Mouse (Mus musculus) megakaryocyte, embryonic 14.5 days (primary cell): ENCODE data around the gene Pou2f1. TPM values are rescaled to one million over a fixed set of nuclear protein-coding genes. Genes with fewer than 3 reads are reported as not detected.

Experiments used
- H3K27me3 ChIP-seq: replicated peaks from 2 replicates; pipeline ENCODE3; 2012; ENCODE audit warnings: inconsistent platforms
- H3K36me3 ChIP-seq: replicated peaks from 2 replicates; pipeline ENCODE3; 2012; ENCODE audit warnings: low read length, inconsistent platforms, mixed read lengths
- H3K4me1 ChIP-seq: 2 replicates; pipeline ENCODE4 v1.6.1; 2012; ENCODE audit warnings: inconsistent platforms
- H3K4me3 ChIP-seq: replicated peaks from 2 replicates; pipeline ENCODE3; 2012; ENCODE audit warnings: moderate library complexity, mild to moderate bottlenecking, inconsistent platforms
- H3K9me3 ChIP-seq: 2 replicates; pipeline ENCODE4 v1.6.1; 2012; ENCODE audit warnings: inconsistent platforms
- FLI1 ChIP-seq: IDR thresholded peaks from 2 replicates; pipeline ENCODE4 v1.6.1; 2012; ENCODE audit warnings: low read length, inconsistent platforms, mixed read lengths
- GATA1 ChIP-seq: IDR thresholded peaks from 3 replicates; pipeline ENCODE4 v1.6.1; 2012; ENCODE audit warnings: mixed read lengths, low read length, inconsistent platforms, borderline replicate concordance
- polyA plus RNA-seq: library from polyadenylated mRNA; stranded (reverse); fragments of >175 nt; gene quantifications from 2 replicates; pipeline ENCODE4 v1.2.3, GENCODE M21; 2012; ENCODE audit warnings: low replicate concordance; ENCODE audit not compliant: insufficient read depth

Gene Pou2f1
- polyA plus RNA-seq, 1 experiment, result 3.8 TPM

- Histone ChIP-seq H3K4me1 (peaks cover 53% of the 10 kb centered on the region), H3K9me3 (no peaks in the 10 kb centered on the region), H3K27me3 (no peaks in the 10 kb centered on the region), H3K36me3 (peaks cover 2% of the 10 kb centered on the region), H3K4me3 (no peak overlapping the region)
- no peak for TF ChIP-seq GATA1
- TF ChIP-seq FLI1, result no peak
Measured at GRCm38 (mm10) chr1:165993270-165994156, 9.0 kb downstream of the Pou2f1 start.

- TF ChIP-seq FLI1 (no peak), GATA1 (no peak)
- no peak overlapping the region for H3K4me3 ChIP-seq
- peaks cover 37% of the 10 kb centered on the region for H3K4me1 ChIP-seq
- peaks cover 4% of the 10 kb centered on the region for H3K36me3 ChIP-seq
- H3K9me3 ChIP-seq, result no peaks in the 10 kb centered on the region
- no peaks in the 10 kb centered on the region for H3K27me3 ChIP-seq
Measured at GRCm38 (mm10) chr1:165988536-165988935, 13.9 kb downstream of the Pou2f1 start.

- Histone ChIP-seq H3K9me3 (no peaks in the 10 kb centered on the region), H3K4me1 (peaks cover 32% of the 10 kb centered on the region)
- TF ChIP-seq GATA1 (no peak), FLI1 (no peak)
Measured at GRCm38 (mm10) chr1:165988072-165988471, 14.4 kb downstream of the Pou2f1 start.

GRCm38 (mm10) chr1:165985743-165986360 lies 16.6 kb downstream of the Pou2f1 start:
- Histone ChIP-seq H3K9me3 (peaks cover 4% of the 10 kb centered on the region; the same call in 1 of the 2 replicates), H3K4me3 (no peak overlapping the region), H3K36me3 (peaks cover 7% of the 10 kb centered on the region), H3K27me3 (no peaks in the 10 kb centered on the region), H3K4me1 (peaks cover 24% of the 10 kb centered on the region)
- TF ChIP-seq FLI1 (no peak), GATA1 (no peak; the same call in 2 of the 3 replicates)

More at GRCm38 (mm10) chr1:165988072-165988471, 14.4 kb downstream of the Pou2f1 start:
- Histone ChIP-seq H3K36me3 (peaks cover 4% of the 10 kb centered on the region), H3K4me3 (no peak overlapping the region), H3K27me3 (no peaks in the 10 kb centered on the region)

- H3K27me3 ChIP-seq, result no peaks in the 10 kb centered on the region
- H3K36me3 ChIP-seq, result peaks cover 7% of the 10 kb centered on the region
- peaks cover 4% of the 10 kb centered on the region; the same call in 1 of the 2 replicates for H3K9me3 ChIP-seq
- no peak for TF ChIP-seq GATA1
- no peak for TF ChIP-seq FLI1
- H3K4me3 ChIP-seq, result no peak overlapping the region
- peaks cover 24% of the 10 kb centered on the region for H3K4me1 ChIP-seq
Measured at GRCm38 (mm10) chr1:165985186-165985585, 17.3 kb downstream of the Pou2f1 start.

GRCm38 (mm10) chr1:165976672-165977448 lies 25.6 kb downstream of the Pou2f1 start:
- Histone ChIP-seq H3K36me3 (no peaks in the 10 kb centered on the region), H3K4me1 (peaks cover 31% of the 10 kb centered on the region), H3K27me3 (no peaks in the 10 kb centered on the region), H3K4me3 (no peak overlapping the region), H3K9me3 (0 out of 2 replicates have a peak, but pooled peaks cover 2% of the 10 kb centered on the region)
- no peak for TF ChIP-seq FLI1
- TF ChIP-seq GATA1, result no peak

GRCm38 (mm10) chr1:165969001-165969690 lies 33.3 kb downstream of the Pou2f1 start:
- Histone ChIP-seq H3K4me3 (no peak overlapping the region), H3K4me1 (peaks cover 18% of the 10 kb centered on the region), H3K27me3 (no peaks in the 10 kb centered on the region), H3K36me3 (peaks cover 2% of the 10 kb centered on the region), H3K9me3 (no peaks in the 10 kb centered on the region)
- TF ChIP-seq GATA1, result no peak

- Histone ChIP-seq H3K4me3 (no peak overlapping the region), H3K9me3 (no peaks in the 10 kb centered on the region), H3K4me1 (peaks cover 20% of the 10 kb centered on the region), H3K27me3 (no peaks in the 10 kb centered on the region), H3K36me3 (peaks cover 2% of the 10 kb centered on the region)
- TF ChIP-seq FLI1, result no peak
- TF ChIP-seq GATA1, result no peak
Measured at GRCm38 (mm10) chr1:165967027-165967654, 35.3 kb downstream of the Pou2f1 start.
